ENCODE assay signal across 22 mouse cellular contexts in genomic region chr17:23572059-23572458, GRCm38 (mm10). TPM values are rescaled to one million over a fixed set of nuclear protein-coding genes. Genes with fewer than 3 reads are reported as not detected.
A peak's percentile ranks its signal among the peaks of the same experiment; 100 is the strongest.
DNase-seq lines count a peak whose midpoint lies in the region; ATAC-seq and TF ChIP-seq lines count a peak whose summit lies in the region.
"Had no signal": no experiment of that assay in that cellular context is flagged by ENCODE, and none has a peak within 500 bp of the region (broad histone marks: within the 10 kb centered on the region; RNA-seq: fewer than 3 reads in every experiment).

No protein-coding gene starts in this region.

- no peak for TF ChIP-seq POLR2A in heart, adult 2 months (IDR thresholded peaks at IDR 0.05; ENCODE audit: insufficient read depth, low read depth, low read length)
- no peak for TF ChIP-seq POLR2A in ES-Bruce4 (IDR thresholded peaks at IDR 0.05; ENCODE audit: insufficient read depth, low read length)
- no peak for TF ChIP-seq POLR2A in small intestine, adult 2 months (IDR thresholded peaks at IDR 0.05; ENCODE audit: low read depth, low read length)

- no peak overlapping the region for H3K27ac ChIP-seq in heart, adult 2 months
- H3K27ac ChIP-seq in heart, embryonic 11.5 days (ENCODE audit: low read depth, low read length), result no peak overlapping the region
- no peak overlapping the region for H3K27ac ChIP-seq in lung, postnatal 0 days (ENCODE audit: low read length)
- H3K27ac ChIP-seq in ES-Bruce4 (ENCODE audit: insufficient read depth, low read length), result no peak overlapping the region
- H3K27ac ChIP-seq in small intestine, adult 2 months (ENCODE audit: insufficient read depth, low read depth, low read length), result no peak overlapping the region
- H3K27ac ChIP-seq in neural tube, embryonic 15.5 days (replicated peaks), result no peak overlapping the region
- H3K27ac ChIP-seq: heart, embryonic 15.5 days; limb, embryonic 12.5 days had no signal

- no peak overlapping the region for H3K4me2 ChIP-seq in heart, embryonic 11.5 days
- H3K4me2 ChIP-seq in lung, postnatal 0 days (replicated peaks; ENCODE audit: low read depth, low read length), result no peak overlapping the region
- H3K4me2 ChIP-seq in neural tube, embryonic 15.5 days, result no peak overlapping the region
- H3K4me2 ChIP-seq: heart, embryonic 15.5 days; hindbrain, embryonic 14.5 days; limb, embryonic 12.5 days had no signal

- H3K79me2 ChIP-seq in heart, adult 2 months (replicated peaks; ENCODE audit: control insufficient read depth, insufficient read depth, low read length), result no peaks in the 10 kb centered on the region

- WGBS in heart, adult 2 months, result 80% methylated on average over 6 of the region's 6 CpGs
- WGBS in heart, embryonic 11.5 days (ENCODE audit: insufficient replicate concordance), result 73% methylated on average over 6 of the region's 6 CpGs
- WGBS in lung, postnatal 0 days, result 80% methylated on average over 6 of the region's 6 CpGs
- WGBS in small intestine, adult 2 months, result 75% methylated on average over 6 of the region's 6 CpGs
- WGBS in neural tube, embryonic 15.5 days, result 85% methylated on average over 6 of the region's 6 CpGs

- intact Hi-C loops in heart, adult 2 months (cut with DNase I), result no loop called here

- peak; percentile 48 for TF ChIP-seq CTCF in heart, adult 2 months (IDR thresholded peaks at IDR 0.05)
- peak; percentile 45 for TF ChIP-seq CTCF in lung, postnatal 0 days (IDR thresholded peaks at IDR 0.05)
- TF ChIP-seq CTCF in ES-Bruce4 (IDR thresholded peaks at IDR 0.05; ENCODE audit: low read depth, low read length), result peak; percentile 40
- TF ChIP-seq CTCF in small intestine, adult 2 months (IDR thresholded peaks at IDR 0.05; ENCODE audit: extremely low read depth, insufficient read length, insufficient replicate concordance, low read depth, low read length), result peak; percentile 35; the same call in 1 of the 2 replicates

- H3K9me3 ChIP-seq in heart, embryonic 11.5 days (replicated peaks; ENCODE audit: control insufficient read depth, low read length), result peaks cover 2% of the 10 kb centered on the region
- no peaks in the 10 kb centered on the region for H3K9me3 ChIP-seq in lung, postnatal 0 days (ENCODE audit: low read length)
- H3K9me3 ChIP-seq in ES-Bruce4 (replicated peaks; ENCODE audit: control insufficient read depth, insufficient read depth, low read length, poor library complexity, severe bottlenecking), result peaks cover 25% of the 10 kb centered on the region
- H3K9me3 ChIP-seq in neural tube, embryonic 15.5 days (replicated peaks), result no peaks in the 10 kb centered on the region
- H3K9me3 ChIP-seq: heart, embryonic 15.5 days had no signal

- TF ChIP-seq EP300 in heart, adult 2 months (IDR thresholded peaks at IDR 0.05; ENCODE audit: insufficient read depth, low read depth, low read length), result no peak
- no peak for TF ChIP-seq EP300 in lung, postnatal 0 days (IDR thresholded peaks at IDR 0.05)
- TF ChIP-seq EP300 in ES-Bruce4 (IDR thresholded peaks at IDR 0.05; ENCODE audit: insufficient read depth, low read depth, low read length), result no peak

- H3K4me3 ChIP-seq in heart, adult 2 months, result no peak overlapping the region
- no peak overlapping the region for H3K4me3 ChIP-seq in heart, embryonic 11.5 days (ENCODE audit: low read depth, low read length)
- no peak overlapping the region for H3K4me3 ChIP-seq in lung, postnatal 0 days (ENCODE audit: low read depth, low read length)
- H3K4me3 ChIP-seq in ES-Bruce4 (ENCODE audit: low read depth, low read length), result no peak overlapping the region
- H3K4me3 ChIP-seq in small intestine, adult 2 months (ENCODE audit: low read depth, low read length), result no peak overlapping the region
- H3K4me3 ChIP-seq in neural tube, embryonic 15.5 days (replicated peaks), result no peak overlapping the region
- H3K4me3 ChIP-seq: heart, embryonic 15.5 days; limb, embryonic 12.5 days had no signal

- H3K4me1 ChIP-seq in heart, adult 2 months (ENCODE audit: control insufficient read depth, insufficient read depth, low read length), result no peaks in the 10 kb centered on the region; the same call in 1 of the 2 replicates
- H3K4me1 ChIP-seq in heart, embryonic 11.5 days (ENCODE audit: control insufficient read depth, insufficient read depth, low read length), result no peaks in the 10 kb centered on the region
- no peaks in the 10 kb centered on the region for H3K4me1 ChIP-seq in lung, postnatal 0 days (ENCODE audit: insufficient read depth, low read depth, low read length)
- H3K4me1 ChIP-seq in ES-Bruce4 (ENCODE audit: control insufficient read depth, insufficient read depth, low read length), result no peaks in the 10 kb centered on the region
- H3K4me1 ChIP-seq in small intestine, adult 2 months (ENCODE audit: control insufficient read depth, insufficient read depth, insufficient read length, low read length), result no peaks in the 10 kb centered on the region
- H3K4me1 ChIP-seq in neural tube, embryonic 15.5 days, result no peaks in the 10 kb centered on the region
- H3K4me1 ChIP-seq: heart, embryonic 15.5 days; limb, embryonic 12.5 days had no signal

- H3K36me3 ChIP-seq in heart, adult 2 months (ENCODE audit: control insufficient read depth, insufficient read depth, low read length), result no peaks in the 10 kb centered on the region
- H3K36me3 ChIP-seq in heart, embryonic 11.5 days (ENCODE audit: control insufficient read depth, insufficient read depth, low read length), result peaks cover 20% of the 10 kb centered on the region
- peaks cover 17% of the 10 kb centered on the region for H3K36me3 ChIP-seq in lung, postnatal 0 days (ENCODE audit: insufficient read depth, low read length)
- H3K36me3 ChIP-seq in ES-Bruce4 (ENCODE audit: control insufficient read depth, insufficient read depth, low read length, poor library complexity, severe bottlenecking), result peaks cover 22% of the 10 kb centered on the region
- H3K36me3 ChIP-seq in small intestine, adult 2 months (ENCODE audit: control insufficient read depth, insufficient read depth, low read length), result peaks cover 3% of the 10 kb centered on the region; the same call in 1 of the 2 replicates
- peaks cover 38% of the 10 kb centered on the region for H3K36me3 ChIP-seq in neural tube, embryonic 15.5 days

- no peak for DNase-seq in heart, adult 2 months
- DNase-seq in lung, postnatal 0 days (ENCODE audit: low spot score), result no peak
- DNase-seq in lung, adult 18-20 months, result no peak
- no peak for DNase-seq in spleen, postnatal 4 days (ENCODE audit: low spot score in 2 of 2)
- DNase-seq: cerebellum, adult 11-12 months; gastrocnemius, postnatal 14 days; layer of hippocampus, postnatal 36 days; lung, postnatal 4 days had no signal

- no peak overlapping the region for H3K9ac ChIP-seq in heart, adult 2 months (ENCODE audit: low read depth, low read length)
- H3K9ac ChIP-seq in heart, embryonic 11.5 days (ENCODE audit: low read depth, low read length), result no peak overlapping the region
- H3K9ac ChIP-seq in lung, postnatal 0 days (replicated peaks; ENCODE audit: low read depth), result no peak overlapping the region
- no peak overlapping the region for H3K9ac ChIP-seq in ES-Bruce4 (ENCODE audit: low read depth, poor library complexity, severe bottlenecking)
- H3K9ac ChIP-seq in neural tube, embryonic 15.5 days (replicated peaks), result no peak overlapping the region
- H3K9ac ChIP-seq: heart, embryonic 15.5 days; hindbrain, embryonic 14.5 days; limb, embryonic 12.5 days had no signal

- no peaks in the 10 kb centered on the region for H3K27me3 ChIP-seq in heart, adult 2 months (ENCODE audit: control insufficient read depth, insufficient read depth, low read length)
- H3K27me3 ChIP-seq in heart, embryonic 11.5 days (ENCODE audit: control insufficient read depth, insufficient read depth, low read length), result no peaks in the 10 kb centered on the region
- no peaks in the 10 kb centered on the region for H3K27me3 ChIP-seq in lung, postnatal 0 days (replicated peaks; ENCODE audit: insufficient read depth, low read length)
- H3K27me3 ChIP-seq in ES-Bruce4 (ENCODE audit: control insufficient read depth, insufficient read depth, low read length, poor library complexity, severe bottlenecking), result no peaks in the 10 kb centered on the region
- H3K27me3 ChIP-seq in small intestine, adult 2 months (ENCODE audit: control insufficient read depth, insufficient read depth, low read length), result no peaks in the 10 kb centered on the region
- H3K27me3 ChIP-seq in neural tube, embryonic 15.5 days (replicated peaks), result no peaks in the 10 kb centered on the region
- H3K27me3 ChIP-seq: heart, embryonic 15.5 days; limb, embryonic 12.5 days had no signal

- ATAC-seq in heart, embryonic 11.5 days (replicated peaks; ENCODE audit: insufficient number of reproducible peaks, low FRiP score, low TSS enrichment), result no peak
- ATAC-seq in lung, postnatal 0 days, result no peak
- ATAC-seq in neural tube, embryonic 15.5 days (ENCODE audit: low FRiP score), result no peak
- ATAC-seq: activated CD4-positive, CD25-positive, alpha-beta regulatory T cell, adult 4 months; forebrain, embryonic 14.5 days; midbrain, embryonic 16.5 days had no signal

RNA-seq across cellular contexts. Expression of gene Zfp213, which starts 8.0 kb away (rescaled TPM):
- 1 to 10 TPM; 5.5 to 6.2 TPM for total RNA-seq in heart, adult 2 months (2021)
- 8.7 and 9.8 TPM in 2 replicates for polyA plus RNA-seq in heart, adult 2 months (2012; rRNA removed)
- 15.1 and 17.4 TPM in 2 replicates for polyA plus RNA-seq in heart, embryonic 11.5 days (2014; fragmentation: Nextera tagmentation; extraction: Ambion mirVana)
- 10.5 and 11.5 TPM in 2 replicates for polyA plus RNA-seq in lung, postnatal 0 days (2015; fragmentation: Nextera tagmentation; extraction: Ambion mirVana)
- polyA plus RNA-seq in ES-Bruce4 (2011; ENCODE audit: insufficient read depth, insufficient read length, low read depth, missing spikeins), result 4.2 and 4.9 TPM in 2 replicates
- 6.4 and 7.8 TPM in 2 replicates for polyA plus RNA-seq in small intestine, adult 2 months (2012; rRNA removed)
- 16.0 and 16.4 TPM in 2 replicates for polyA plus RNA-seq in neural tube, embryonic 15.5 days (2015; fragmentation: Nextera tagmentation; extraction: Ambion mirVana)

RNA-seq across cellular contexts. Expression of gene Zfp13, which starts 27.2 kb away (rescaled TPM):
- 1 to 10 TPM; 2.2 to 2.8 TPM for total RNA-seq in heart, adult 2 months (2021)
- 3.2 and 3.6 TPM in 2 replicates for polyA plus RNA-seq in heart, adult 2 months (2012; rRNA removed)
- polyA plus RNA-seq in heart, embryonic 11.5 days (2014; fragmentation: Nextera tagmentation; extraction: Ambion mirVana), result 8.9 and 9.0 TPM in 2 replicates
- polyA plus RNA-seq in lung, postnatal 0 days (2015; fragmentation: Nextera tagmentation; extraction: Ambion mirVana), result 5.0 and 5.5 TPM in 2 replicates
- 25.1 and 27.7 TPM in 2 replicates for polyA plus RNA-seq in ES-Bruce4 (2011; ENCODE audit: insufficient read depth, insufficient read length, low read depth, missing spikeins)
- 5.4 and 6.8 TPM in 2 replicates for polyA plus RNA-seq in small intestine, adult 2 months (2012; rRNA removed)
- 22.6 and 24.9 TPM in 2 replicates for polyA plus RNA-seq in neural tube, embryonic 15.5 days (2015; fragmentation: Nextera tagmentation; extraction: Ambion mirVana)
- total RNA-seq: neutrophil, adult 5-6 weeks had no signal
- polyA plus RNA-seq: activated CD4-positive, CD25-positive, alpha-beta regulatory T cell, adult 4 months had no signal

RNA-seq across cellular contexts. Expression of gene Zscan10, which starts 28.6 kb away (rescaled TPM):
- not detected for total RNA-seq in heart, adult 2 months (2021)
- polyA plus RNA-seq in heart, adult 2 months (2012; rRNA removed), result not detected in 2 replicates
- not detected in 2 replicates for polyA plus RNA-seq in heart, embryonic 11.5 days (2014; fragmentation: Nextera tagmentation; extraction: Ambion mirVana)
- not detected in 2 replicates for polyA plus RNA-seq in lung, postnatal 0 days (2015; fragmentation: Nextera tagmentation; extraction: Ambion mirVana)
- 51.8 and 58.5 TPM in 2 replicates for polyA plus RNA-seq in ES-Bruce4 (2011; ENCODE audit: insufficient read depth, insufficient read length, low read depth, missing spikeins)
- polyA plus RNA-seq in small intestine, adult 2 months (2012; rRNA removed), result not detected in 2 replicates
- polyA plus RNA-seq in neural tube, embryonic 15.5 days (2015; fragmentation: Nextera tagmentation; extraction: Ambion mirVana), result not detected in 2 replicates
- total RNA-seq: adrenal gland, postnatal 4 days; gastrocnemius, postnatal 14 days; layer of hippocampus, postnatal 36 days; neutrophil, adult 5-6 weeks had no signal
- polyA plus RNA-seq: forebrain, embryonic 14.5 days; heart, embryonic 15.5 days; kidney, embryonic 16.5 days; midbrain, embryonic 16.5 days; stomach, embryonic 14.5 days had no signal

Comparison
In these comparisons a context has a peak if more than half of its experiments do, and no peak if none do; other contexts are left out.
1. RNA of gene Zscan10, which starts 28.6 kb away (polyA plus RNA-seq): 51.8 to 58.5 TPM in ES-Bruce4; not detected in heart, embryonic 11.5 days, not detected in neural tube, embryonic 15.5 days, not detected in heart, adult 2 months, not detected in lung, postnatal 0 days and not detected in small intestine, adult 2 months; every median in the first group is over 10 times any median in the second.
2. Peak in every context shown above with its lines, with median percentiles within 50 percentile points of each other: CTCF ChIP-seq.